Mouse (Mus musculus) layer of hippocampus, postnatal 10 days (tissue): ENCODE data around the gene Nup62. TPM values are rescaled to one million over a fixed set of nuclear protein-coding genes. Genes with fewer than 3 reads are reported as not detected.
"Not testable (repeated sequence)": the region's sequence is repeated elsewhere in the genome, so short reads cannot be mapped to it uniquely, and the experiment has no call there.

Source experiments
- DNase-seq, 2 experiments: peaks; one replicate each; pipeline ENCODE4 v3.0.0; 2021; ENCODE audit warnings: low spot score in 2 of 2
- microRNA-seq, 2 experiments: library from miRNA; unstranded; fragments of <30 nt; microRNA quantifications; one replicate each; pipeline ENCODE4 v1.2.0; 2021
- total RNA-seq, 2 experiments: library from RNA; stranded (reverse); gene quantifications; 2 replicates each; pipeline ENCODE4 v1.2.3; 2021

Nup62 gene
- total RNA-seq, 2 experiments from 2014 or later = 34.2 to 35.2 TPM

GRCm38 (mm10) chr7:44863210-44863609, 47.3 kb downstream of the Nup62 start:
- no peak for DNase-seq

GRCm38 (mm10) chr7:44863982-44864494, 48.1 kb downstream of the Nup62 start:
- DNase-seq = no peak

- no peak for DNase-seq
Observed at GRCm38 (mm10) chr7:44864595-44865542, 49.0 kb downstream of the Nup62 start.

- DNase-seq = peak in 1 of 2 experiments; percentile 47
Observed at GRCm38 (mm10) chr7:44866276-44867009, 50.6 kb downstream of the Nup62 start.

- DNase-seq = no peak
Observed at GRCm38 (mm10) chr7:44867010-44867702, 51.3 kb downstream of the Nup62 start.

- DNase-seq = no peak
Observed at GRCm38 (mm10) chr7:44867802-44868201, 51.9 kb downstream of the Nup62 start.

GRCm38 (mm10) chr7:44868465-44868864, 52.6 kb downstream of the Nup62 start:
- no peak for DNase-seq

- peak; percentile 63 to 73 for DNase-seq
Observed at GRCm38 (mm10) chr7:44868919-44869696, 53.2 kb downstream of the Nup62 start.

- peak; percentile 89 to 91 for DNase-seq
Observed at GRCm38 (mm10) chr7:44869697-44870528, 54.0 kb downstream of the Nup62 start, which contains the start of gene Ptov1. TSS of gene Ptov1 (minus strand) at chr7:44869788.

- no peak for DNase-seq
Observed at GRCm38 (mm10) chr7:44870614-44871013, 54.7 kb downstream of the Nup62 start.

GRCm38 (mm10) chr7:44871181-44871580, 55.3 kb downstream of the Nup62 start:
- no peak for DNase-seq

GRCm38 (mm10) chr7:44871774-44872173, 55.9 kb downstream of the Nup62 start:
- DNase-seq = not testable (repeated sequence)

- no peak for DNase-seq
Observed at GRCm38 (mm10) chr7:44877833-44878232, 61.9 kb downstream of the Nup62 start.

Small RNAs within 50 kb of the gene (microRNA-seq; reads per million reads assigned to microRNA genes)
- gene Mir707 = 0 reads per million in 2 experiments

Other genes starting within 250 kb of the Nup62 start
- gene Napsa, start 243.7 kb upstream of the Nup62 start, total RNA-seq = under 1 TPM in 1 of 2 experiments, not detected in 1; 0.98 TPM
- gene Kcnc3, start 225.4 kb upstream of the Nup62 start, total RNA-seq = 100 to 1,000 TPM in 1 of 2 experiments, 10 to 100 TPM in 1; 93.0 to 106 TPM
- 10 to 100 TPM; 17.6 to 17.9 TPM for gene Myh14, start 145.2 kb upstream of the Nup62 start, total RNA-seq
- not detected for gene Izumo2, start 107.3 kb upstream of the Nup62 start, total RNA-seq
- gene Vrk3, start 67.7 kb upstream of the Nup62 start, total RNA-seq = 10 to 100 TPM; 27.7 to 31.5 TPM
- under 1 TPM; 0.16 to 0.53 TPM for gene Zfp473, start 65.0 kb upstream of the Nup62 start, total RNA-seq
- 1 to 10 TPM; 1.1 to 2.0 TPM for gene Il4i1, start 299 bp downstream of the Nup62 start, total RNA-seq
- 10 to 100 TPM; 28.0 to 29.1 TPM for gene Atf5, start 570 bp downstream of the Nup62 start, total RNA-seq
- gene Akt1s1, start 32.9 kb downstream of the Nup62 start, total RNA-seq = 10 to 100 TPM; 85.8 to 95.5 TPM
- 10 to 100 TPM; 41.2 to 53.3 TPM for gene Tbc1d17, start 33.0 kb downstream of the Nup62 start, total RNA-seq
- 10 to 100 TPM; 32.6 to 38.4 TPM for gene Pnkp, start 41.1 kb downstream of the Nup62 start, total RNA-seq
- gene Ptov1, start 53.7 kb downstream of the Nup62 start, total RNA-seq = 100 to 1,000 TPM; 278 to 304 TPM
- gene Med25, start 76.6 kb downstream of the Nup62 start, total RNA-seq = 100 to 1,000 TPM; 107 to 114 TPM
- 10 to 100 TPM; 17.9 to 19.4 TPM for gene Fuz, start 80.0 kb downstream of the Nup62 start, total RNA-seq
- 100 to 1,000 TPM; 261 to 290 TPM for gene Ap2a1, start 113.4 kb downstream of the Nup62 start, total RNA-seq
- gene Tsks, start 127.1 kb downstream of the Nup62 start, total RNA-seq = under 1 TPM; 0.25 to 0.64 TPM
- gene Cpt1c, start 158.8 kb downstream of the Nup62 start, total RNA-seq = 100 to 1,000 TPM in 1 of 2 experiments, 10 to 100 TPM in 1; 99.2 to 101 TPM
- gene Prmt1, start 170.5 kb downstream of the Nup62 start, total RNA-seq = 100 to 1,000 TPM; 232 to 248 TPM
- gene Irf3, start 181.6 kb downstream of the Nup62 start, total RNA-seq = 10 to 100 TPM; 38.1 to 42.5 TPM
- gene Bcl2l12, start 182.6 kb downstream of the Nup62 start, total RNA-seq = 1 to 10 TPM; 5.4 to 5.5 TPM
- gene Scaf1, start 200.3 kb downstream of the Nup62 start, total RNA-seq = 100 to 1,000 TPM; 141 to 145 TPM
- 10 to 100 TPM; 12.2 to 12.3 TPM for gene Rras, start 201.9 kb downstream of the Nup62 start, total RNA-seq
- gene Prr12, start 236.8 kb downstream of the Nup62 start, total RNA-seq = 10 to 100 TPM; 69.1 to 70.3 TPM
- gene Nosip, start 246.3 kb downstream of the Nup62 start, total RNA-seq = 10 to 100 TPM; 47.2 to 51.6 TPM
- gene Prrg2, start 246.6 kb downstream of the Nup62 start, total RNA-seq = 10 to 100 TPM in 1 of 2 experiments, 1 to 10 TPM in 1; 6.9 to 10.1 TPM